ENCODE assay signal across 12 mouse cellular contexts in genomic region chr11:102608691-102609090, GRCm38 (mm10). TPM values are rescaled to one million over a fixed set of nuclear protein-coding genes. Genes with fewer than 3 reads are reported as not detected.
DNase-seq lines count a peak whose midpoint lies in the region; ATAC-seq lines count a peak whose summit lies in the region.
"Had no signal": no experiment of that assay in that cellular context is flagged by ENCODE, and none has a peak within 500 bp of the region (broad histone marks: within the 10 kb centered on the region; RNA-seq: fewer than 3 reads in every experiment).

No protein-coding gene starts in this region.

- H3K27me3 ChIP-seq in kidney, embryonic 15.5 days, result peaks cover 20% of the 10 kb centered on the region
- peaks cover 6% of the 10 kb centered on the region; the same call in 1 of the 2 replicates for H3K27me3 ChIP-seq in forebrain, embryonic 12.5 days
- H3K27me3 ChIP-seq in hindbrain, embryonic 16.5 days (replicated peaks; ENCODE audit: control insufficient read depth, insufficient read depth, low read length), result peaks cover 7% of the 10 kb centered on the region
- H3K27me3 ChIP-seq in neural tube, embryonic 11.5 days (ENCODE audit: control insufficient read depth, insufficient read depth, low read length), result no peaks in the 10 kb centered on the region
- peaks cover 86% of the 10 kb centered on the region for H3K27me3 ChIP-seq in liver, embryonic 12.5 days (replicated peaks)

- ATAC-seq in kidney, embryonic 15.5 days (replicated peaks; ENCODE audit: low FRiP score), result no peak
- ATAC-seq in forebrain, embryonic 12.5 days (ENCODE audit: low FRiP score), result no peak
- no peak for ATAC-seq in hindbrain, embryonic 16.5 days
- no peak for ATAC-seq in neural tube, embryonic 11.5 days (ENCODE audit: insufficient read depth, low FRiP score, low TSS enrichment)
- no peak for ATAC-seq in liver, embryonic 12.5 days

- DNase-seq in kidney, postnatal 10 days, result no peak
- no peak for DNase-seq in neural tube, embryonic 11.5 days (ENCODE audit: low spot score)
- DNase-seq in thymus, adult 18-20 months, result no peak
- DNase-seq in cerebellum, adult 11-12 months, result no peak
- DNase-seq: adrenal gland, adult 2 months; cerebellum, adult 9-10 months; kidney, postnatal 25 days had no signal

- H3K36me3 ChIP-seq in kidney, embryonic 15.5 days, result no peaks in the 10 kb centered on the region
- no peaks in the 10 kb centered on the region for H3K36me3 ChIP-seq in forebrain, embryonic 12.5 days (replicated peaks)
- no peaks in the 10 kb centered on the region for H3K36me3 ChIP-seq in hindbrain, embryonic 16.5 days (ENCODE audit: control insufficient read depth, insufficient read depth, low read length)
- no peaks in the 10 kb centered on the region for H3K36me3 ChIP-seq in neural tube, embryonic 11.5 days (ENCODE audit: control insufficient read depth, insufficient read depth, low read length)
- no peaks in the 10 kb centered on the region for H3K36me3 ChIP-seq in liver, embryonic 12.5 days

- peak overlapping the region; percentile 99 for H3K27ac ChIP-seq in kidney, embryonic 15.5 days
- peak overlapping the region; percentile 51; the same call in 1 of the 2 replicates for H3K27ac ChIP-seq in forebrain, embryonic 12.5 days
- no peak overlapping the region for H3K27ac ChIP-seq in hindbrain, embryonic 16.5 days (ENCODE audit: low read depth, low read length)
- no peak overlapping the region for H3K27ac ChIP-seq in neural tube, embryonic 11.5 days (ENCODE audit: low read depth, low read length)
- H3K27ac ChIP-seq in liver, embryonic 12.5 days, result no peak overlapping the region
- H3K27ac ChIP-seq: liver, embryonic 14.5 days had no signal

- no peaks in the 10 kb centered on the region for H3K9me3 ChIP-seq in kidney, embryonic 15.5 days (replicated peaks)
- no peaks in the 10 kb centered on the region for H3K9me3 ChIP-seq in forebrain, embryonic 12.5 days
- no peaks in the 10 kb centered on the region for H3K9me3 ChIP-seq in hindbrain, embryonic 16.5 days (ENCODE audit: control insufficient read depth, low read length)
- H3K9me3 ChIP-seq in neural tube, embryonic 11.5 days (ENCODE audit: control insufficient read depth, low read length), result no peaks in the 10 kb centered on the region
- no peaks in the 10 kb centered on the region for H3K9me3 ChIP-seq in liver, embryonic 12.5 days (replicated peaks)

- H3K4me2 ChIP-seq in kidney, embryonic 15.5 days, result peak overlapping the region; percentile 78
- H3K4me2 ChIP-seq in forebrain, embryonic 12.5 days, result peak overlapping the region; percentile 82
- peak overlapping the region; percentile 89; the same call in 1 of the 2 replicates for H3K4me2 ChIP-seq in hindbrain, embryonic 16.5 days (ENCODE audit: low read length)
- H3K4me2 ChIP-seq in neural tube, embryonic 11.5 days (ENCODE audit: low read depth), result peak overlapping the region; percentile 83
- no peak overlapping the region for H3K4me2 ChIP-seq in liver, embryonic 12.5 days

- H3K4me3 ChIP-seq in kidney, embryonic 15.5 days (replicated peaks), result peak overlapping the region; percentile 77
- peak overlapping the region; percentile 93 for H3K4me3 ChIP-seq in forebrain, embryonic 12.5 days (replicated peaks)
- H3K4me3 ChIP-seq in hindbrain, embryonic 16.5 days (ENCODE audit: low read length), result no peak overlapping the region
- peak overlapping the region; percentile 77 for H3K4me3 ChIP-seq in neural tube, embryonic 11.5 days (ENCODE audit: low read depth, low read length)
- no peak overlapping the region for H3K4me3 ChIP-seq in liver, embryonic 12.5 days

- 16% methylated on average over 4 of the region's 4 CpGs for WGBS in kidney, embryonic 15.5 days
- 9% methylated on average over 4 of the region's 4 CpGs for WGBS in forebrain, embryonic 12.5 days
- 28% methylated on average over 4 of the region's 4 CpGs for WGBS in hindbrain, embryonic 16.5 days
- WGBS in neural tube, embryonic 11.5 days, result 14% methylated on average over 4 of the region's 4 CpGs
- WGBS in liver, embryonic 12.5 days (ENCODE audit: insufficient replicate concordance), result 53% methylated on average over 4 of the region's 4 CpGs

- peak overlapping the region; percentile 76; the same call in 1 of the 2 replicates for H3K9ac ChIP-seq in kidney, embryonic 15.5 days
- peak overlapping the region; percentile 99 for H3K9ac ChIP-seq in forebrain, embryonic 12.5 days
- H3K9ac ChIP-seq in hindbrain, embryonic 16.5 days (ENCODE audit: low read depth, low read length), result no peak overlapping the region
- no peak overlapping the region for H3K9ac ChIP-seq in neural tube, embryonic 11.5 days (ENCODE audit: low read length)
- H3K9ac ChIP-seq in liver, embryonic 12.5 days, result no peak overlapping the region
- H3K9ac ChIP-seq: liver, embryonic 14.5 days had no signal

- peaks cover 67% of the 10 kb centered on the region for H3K4me1 ChIP-seq in kidney, embryonic 15.5 days
- H3K4me1 ChIP-seq in forebrain, embryonic 12.5 days, result peaks cover 49% of the 10 kb centered on the region
- peaks cover 16% of the 10 kb centered on the region for H3K4me1 ChIP-seq in hindbrain, embryonic 16.5 days (ENCODE audit: control insufficient read depth, insufficient read depth, low read depth, low read length)
- peaks cover 35% of the 10 kb centered on the region for H3K4me1 ChIP-seq in neural tube, embryonic 11.5 days (ENCODE audit: control insufficient read depth, insufficient read depth, low read length)
- peaks cover 18% of the 10 kb centered on the region for H3K4me1 ChIP-seq in liver, embryonic 12.5 days

RNA-seq across cellular contexts. Expression of gene Fzd2, which starts 4.5 kb away (rescaled TPM):
- 28.5 and 34.0 TPM in 2 replicates for polyA plus RNA-seq in kidney, embryonic 15.5 days (2015; fragmentation: Nextera tagmentation; extraction: Ambion mirVana)
- 42.2 and 42.3 TPM in 2 replicates for polyA plus RNA-seq in forebrain, embryonic 12.5 days (2016; fragmentation: Nextera tagmentation; extraction: Ambion mirVana)
- polyA plus RNA-seq in hindbrain, embryonic 16.5 days (2015; fragmentation: Nextera tagmentation; extraction: Ambion mirVana), result 6.0 and 6.7 TPM in 2 replicates
- 37.3 and 40.4 TPM in 2 replicates for polyA plus RNA-seq in neural tube, embryonic 11.5 days (2014; fragmentation: Nextera tagmentation; extraction: Ambion mirVana)
- polyA plus RNA-seq in liver, embryonic 12.5 days (2016; fragmentation: Nextera tagmentation; extraction: Ambion mirVana), result 3.5 and 4.7 TPM in 2 replicates

RNA-seq across cellular contexts. Expression of gene Gm11627, which starts 29.4 kb away (rescaled TPM):
- 8.5 and 8.7 TPM in 2 replicates for polyA plus RNA-seq in kidney, embryonic 15.5 days (2015; fragmentation: Nextera tagmentation; extraction: Ambion mirVana)
- 11.7 and 12.5 TPM in 2 replicates for polyA plus RNA-seq in forebrain, embryonic 12.5 days (2016; fragmentation: Nextera tagmentation; extraction: Ambion mirVana)
- polyA plus RNA-seq in hindbrain, embryonic 16.5 days (2015; fragmentation: Nextera tagmentation; extraction: Ambion mirVana), result 2.8 and 4.1 TPM in 2 replicates
- polyA plus RNA-seq in neural tube, embryonic 11.5 days (2014; fragmentation: Nextera tagmentation; extraction: Ambion mirVana), result 7.1 and 9.9 TPM in 2 replicates
- polyA plus RNA-seq in liver, embryonic 12.5 days (2016; fragmentation: Nextera tagmentation; extraction: Ambion mirVana), result 0.51 and 0.96 TPM in 2 replicates
- polyA plus RNA-seq: adrenal gland, adult 2 months had no signal

RNA-seq across cellular contexts. Expression of gene Gpatch8, which starts 52.5 kb away (rescaled TPM):
- polyA plus RNA-seq in kidney, embryonic 15.5 days (2015; fragmentation: Nextera tagmentation; extraction: Ambion mirVana), result 57.4 and 62.1 TPM in 2 replicates
- polyA plus RNA-seq in forebrain, embryonic 12.5 days (2016; fragmentation: Nextera tagmentation; extraction: Ambion mirVana), result 66.6 and 67.9 TPM in 2 replicates
- polyA plus RNA-seq in hindbrain, embryonic 16.5 days (2015; fragmentation: Nextera tagmentation; extraction: Ambion mirVana), result 52.9 and 60.5 TPM in 2 replicates
- polyA plus RNA-seq in neural tube, embryonic 11.5 days (2014; fragmentation: Nextera tagmentation; extraction: Ambion mirVana), result 45.4 and 46.1 TPM in 2 replicates
- polyA plus RNA-seq in liver, embryonic 12.5 days (2016; fragmentation: Nextera tagmentation; extraction: Ambion mirVana), result 25.8 and 26.5 TPM in 2 replicates

RNA-seq across cellular contexts. Expression of gene Meioc, which starts 54.8 kb away (rescaled TPM):
- 0.49 and 0.50 TPM in 2 replicates for polyA plus RNA-seq in kidney, embryonic 15.5 days (2015; fragmentation: Nextera tagmentation; extraction: Ambion mirVana)
- 0.19 and 0.21 TPM in 2 replicates for polyA plus RNA-seq in forebrain, embryonic 12.5 days (2016; fragmentation: Nextera tagmentation; extraction: Ambion mirVana)
- 0.15 and 0.17 TPM in 2 replicates for polyA plus RNA-seq in hindbrain, embryonic 16.5 days (2015; fragmentation: Nextera tagmentation; extraction: Ambion mirVana)
- polyA plus RNA-seq in neural tube, embryonic 11.5 days (2014; fragmentation: Nextera tagmentation; extraction: Ambion mirVana), result 0.84 and 0.89 TPM in 2 replicates
- polyA plus RNA-seq in liver, embryonic 12.5 days (2016; fragmentation: Nextera tagmentation; extraction: Ambion mirVana), result 0.20 and 0.26 TPM in 2 replicates
- polyA plus RNA-seq: adrenal gland, adult 2 months had no signal

Comparison
In these comparisons a context has a peak if more than half of its experiments do, and no peak if none do; other contexts are left out.
1. H3K27ac ChIP-seq: peak in kidney, embryonic 15.5 days (single experiment) and forebrain, embryonic 12.5 days (single experiment); none in hindbrain, embryonic 16.5 days (single experiment), neural tube, embryonic 11.5 days (single experiment) and liver, embryonic 12.5 days (single experiment).
2. H3K4me3 ChIP-seq: peak in kidney, embryonic 15.5 days (single experiment), forebrain, embryonic 12.5 days (single experiment) and neural tube, embryonic 11.5 days (single experiment); none in hindbrain, embryonic 16.5 days (single experiment) and liver, embryonic 12.5 days (single experiment).
3. H3K9ac ChIP-seq: peak in kidney, embryonic 15.5 days (single experiment) and forebrain, embryonic 12.5 days (single experiment); none in hindbrain, embryonic 16.5 days (single experiment), neural tube, embryonic 11.5 days (single experiment) and liver, embryonic 12.5 days (single experiment).